Mouse (Mus musculus) embryonic facial prominence, embryonic 11.5 days (tissue): Measurements from ENCODE around the gene Agap2. TPM values are rescaled to one million over a fixed set of nuclear protein-coding genes. Genes with fewer than 3 reads are reported as not detected.
"Not testable (repeated sequence)": the region's sequence is repeated elsewhere in the genome, so short reads cannot be mapped to it uniquely, and the experiment has no call there.

Experiments used
- ATAC-seq: fragments of 200-750 bp; cut with Nextera tagmentation; replicated peaks from 2 replicates; pipeline ENCODE4 v1.8.0; 2017; ENCODE audit warnings: low read depth; ENCODE audit not compliant: insufficient number of reproducible peaks, low FRiP score, low TSS enrichment
- DNase-seq: peaks from one replicate; pipeline ENCODE4 v3.0.0-alpha.2; 2015; ENCODE audit warnings: low spot score
- H3K27ac ChIP-seq: fragments of 300-500 bp; sonication (generic); replicated peaks from 2 replicates; pipeline ENCODE4 v1.5.1; 2014; ENCODE audit warnings: mild to moderate bottlenecking, low read depth, low read length, control low read depth
- H3K27me3 ChIP-seq: fragments of 300-500 bp; sonication (generic); 2 replicates; pipeline ENCODE4 v1.6.1; 2014; ENCODE audit warnings: mild to moderate bottlenecking, low read length, moderate library complexity, mixed read lengths; ENCODE audit not compliant: control insufficient read depth, insufficient read depth
- H3K36me3 ChIP-seq: fragments of 300-500 bp; sonication (generic); replicated peaks from 2 replicates; pipeline ENCODE4 v1.6.1; 2014; ENCODE audit warnings: low read depth, mild to moderate bottlenecking, low read length, moderate library complexity, mixed read lengths; ENCODE audit not compliant: control insufficient read depth, insufficient read depth
- H3K4me1 ChIP-seq: fragments of 300-500 bp; sonication (generic); 2 replicates; pipeline ENCODE4 v1.6.1; 2014; ENCODE audit warnings: low read length, mixed read lengths; ENCODE audit not compliant: control insufficient read depth, insufficient read depth
- H3K4me2 ChIP-seq: fragments of 300-500 bp; sonication (generic); 2 replicates; pipeline ENCODE4 v1.6.1; 2014; ENCODE audit warnings: low read depth, mild to moderate bottlenecking, control low read depth, low read length, moderate library complexity
- H3K4me3 ChIP-seq: fragments of 300-500 bp; sonication (generic); 2 replicates; pipeline ENCODE4 v1.5.1; 2014; ENCODE audit warnings: low read depth, low read length, control low read depth
- H3K9ac ChIP-seq: fragments of 300-500 bp; sonication (generic); replicated peaks from 2 replicates; pipeline ENCODE4 v1.6.1; 2014; ENCODE audit warnings: mild to moderate bottlenecking, control low read depth, low read length
- H3K9me3 ChIP-seq: fragments of 300-500 bp; sonication (generic); replicated peaks from 2 replicates; pipeline ENCODE4 v1.6.1; 2016; ENCODE audit warnings: mild to moderate bottlenecking, low read length, inconsistent platforms, mixed read lengths; ENCODE audit not compliant: control insufficient read depth
- WGBS: fragments of 180-500 bp; shearing (Covaris S2); extraction: QIAGEN DNeasy Blood & Tissue Kit; methylation state at CpG from one replicate; pipeline ENCODE4 v1.1.7; 2014; 5-methylcytosine and 5-hydroxymethylcytosine counted together
- polyA plus RNA-seq: library from polyadenylated mRNA; unstranded; fragments of >200 nt; fragmentation: Nextera tagmentation; extraction: Ambion mirVana; gene quantifications from 2 replicates; pipeline ENCODE4 v1.2.1, GENCODE M21; 2014

Gene Agap2
- polyA plus RNA-seq, 1 experiment from 2014 or later, result 0.80 TPM

GRCm38 (mm10) chr10:127061085-127061484 is 14.0 kb upstream of the Agap2 start:
- Histone ChIP-seq H3K4me2 (no peak overlapping the region), H3K27me3 (peaks cover 12% of the 10 kb centered on the region), H3K4me1 (0 out of 2 replicates have a peak, but pooled peaks cover 2% of the 10 kb centered on the region), H3K4me3 (no peak overlapping the region), H3K9me3 (no peaks in the 10 kb centered on the region), H3K27ac (no peak overlapping the region), H3K36me3 (peaks cover 13% of the 10 kb centered on the region), H3K9ac (no peak overlapping the region)
- WGBS, result 36% methylated on average over 5 of the region's 5 CpGs
- no peak for DNase-seq
- no peak for ATAC-seq

- Histone ChIP-seq H3K4me3 (no peak overlapping the region), H3K36me3 (peaks cover 16% of the 10 kb centered on the region), H3K27ac (no peak overlapping the region), H3K9ac (no peak overlapping the region), H3K9me3 (no peaks in the 10 kb centered on the region), H3K4me2 (no peak overlapping the region), H3K4me1 (peaks cover 2% of the 10 kb centered on the region; the same call in 1 of the 2 replicates), H3K27me3 (peaks cover 12% of the 10 kb centered on the region)
- ATAC-seq, result no peak
- DNase-seq, result no peak
- WGBS, result 67% methylated on average over 2 of the region's 2 CpGs
Measured at GRCm38 (mm10) chr10:127061513-127061912, 13.6 kb upstream of the Agap2 start.

- H3K27ac ChIP-seq, ATAC-seq, H3K9me3 ChIP-seq, H3K9ac ChIP-seq, H3K4me1 ChIP-seq, DNase-seq, H3K4me3 ChIP-seq, H3K4me2 ChIP-seq: not testable (repeated sequence)
- peaks cover 20% of the 10 kb centered on the region for H3K36me3 ChIP-seq
- peaks cover 12% of the 10 kb centered on the region for H3K27me3 ChIP-seq
- WGBS, result 88% methylated on average over 4 of the region's 4 CpGs
Measured at GRCm38 (mm10) chr10:127062101-127062500, 13.0 kb upstream of the Agap2 start.

- no peak for ATAC-seq
- Histone ChIP-seq H3K27ac (no peak overlapping the region), H3K4me3 (no peak overlapping the region), H3K9ac (no peak overlapping the region), H3K27me3 (peaks cover 12% of the 10 kb centered on the region), H3K9me3 (no peaks in the 10 kb centered on the region), H3K36me3 (peaks cover 19% of the 10 kb centered on the region), H3K4me1 (peaks cover 2% of the 10 kb centered on the region; the same call in 1 of the 2 replicates), H3K4me2 (no peak overlapping the region)
- 81% methylated on average over 5 of the region's 5 CpGs for WGBS
- DNase-seq, result no peak
Measured at GRCm38 (mm10) chr10:127062503-127062902, 12.6 kb upstream of the Agap2 start.

- Histone ChIP-seq H3K9me3 (no peaks in the 10 kb centered on the region), H3K27ac (peak within 1 kb of the TSS; percentile 81), H3K27me3 (peaks cover 12% of the 10 kb centered on the region), H3K9ac (peak within 1 kb of the TSS; percentile 98), H3K36me3 (peaks cover 24% of the 10 kb centered on the region), H3K4me2 (peak within 1 kb of the TSS; percentile 73), H3K4me3 (peak within 1 kb of the TSS; percentile 84), H3K4me1 (peaks cover 2% of the 10 kb centered on the region; the same call in 1 of the 2 replicates)
- WGBS, result under 1% methylated on average over 46 of the region's 46 CpGs
- peak; percentile 85 for ATAC-seq
- DNase-seq, result peak; percentile 99
Measured at GRCm38 (mm10) chr10:127063239-127063872, 11.7 kb upstream of the Agap2 start, which contains the start of gene Cdk4. TSS of gene Cdk4 (plus strand) at chr10:127063534.

GRCm38 (mm10) chr10:127063913-127064870 is 10.9 kb upstream of the Agap2 start:
- peak overlapping the region; percentile 84 for H3K4me3 ChIP-seq
- DNase-seq (no peak), ATAC-seq (no peak; the same call in 1 of the 2 replicates)
- H3K36me3 ChIP-seq, result peaks cover 24% of the 10 kb centered on the region
- H3K4me1 ChIP-seq, result no peaks in the 10 kb centered on the region; the same call in 1 of the 2 replicates
- 12% methylated on average over 37 of the region's 37 CpGs for WGBS
- peak overlapping the region; percentile 81 for H3K27ac ChIP-seq
- H3K27me3 ChIP-seq, result peaks cover 9% of the 10 kb centered on the region
- no peaks in the 10 kb centered on the region for H3K9me3 ChIP-seq
- peak overlapping the region; percentile 73 for H3K4me2 ChIP-seq
- H3K9ac ChIP-seq, result peak overlapping the region; percentile 98

- Histone ChIP-seq H3K27me3 (no peaks in the 10 kb centered on the region), H3K9me3 (no peaks in the 10 kb centered on the region), H3K4me3 (no peak overlapping the region), H3K36me3 (peaks cover 24% of the 10 kb centered on the region), H3K27ac (no peak overlapping the region), H3K4me2 (no peak overlapping the region), H3K4me1 (no peaks in the 10 kb centered on the region; the same call in 1 of the 2 replicates), H3K9ac (no peak overlapping the region)
- DNase-seq, result no peak
- 92% methylated on average over 9 of the region's 9 CpGs for WGBS
- no peak for ATAC-seq
Measured at GRCm38 (mm10) chr10:127065981-127066380, 9.1 kb upstream of the Agap2 start.
